Mouse (Mus musculus) stomach, adult 2 months (tissue): ENCODE results near the gene Pex12. TPM values are rescaled to one million over a fixed set of nuclear protein-coding genes. Genes with fewer than 3 reads are reported as not detected.

ENCODE experiments used
- polyA plus RNA-seq: library from polyadenylated mRNA; depleted of rRNA; stranded (reverse); fragments of >200 nt; gene quantifications from 2 replicates; pipeline ENCODE4 v1.2.3, GENCODE M21; 2012; rRNA removed

The Pex12 gene
- 3.3 and 3.9 TPM in 2 replicates for polyA plus RNA-seq

DNA sequence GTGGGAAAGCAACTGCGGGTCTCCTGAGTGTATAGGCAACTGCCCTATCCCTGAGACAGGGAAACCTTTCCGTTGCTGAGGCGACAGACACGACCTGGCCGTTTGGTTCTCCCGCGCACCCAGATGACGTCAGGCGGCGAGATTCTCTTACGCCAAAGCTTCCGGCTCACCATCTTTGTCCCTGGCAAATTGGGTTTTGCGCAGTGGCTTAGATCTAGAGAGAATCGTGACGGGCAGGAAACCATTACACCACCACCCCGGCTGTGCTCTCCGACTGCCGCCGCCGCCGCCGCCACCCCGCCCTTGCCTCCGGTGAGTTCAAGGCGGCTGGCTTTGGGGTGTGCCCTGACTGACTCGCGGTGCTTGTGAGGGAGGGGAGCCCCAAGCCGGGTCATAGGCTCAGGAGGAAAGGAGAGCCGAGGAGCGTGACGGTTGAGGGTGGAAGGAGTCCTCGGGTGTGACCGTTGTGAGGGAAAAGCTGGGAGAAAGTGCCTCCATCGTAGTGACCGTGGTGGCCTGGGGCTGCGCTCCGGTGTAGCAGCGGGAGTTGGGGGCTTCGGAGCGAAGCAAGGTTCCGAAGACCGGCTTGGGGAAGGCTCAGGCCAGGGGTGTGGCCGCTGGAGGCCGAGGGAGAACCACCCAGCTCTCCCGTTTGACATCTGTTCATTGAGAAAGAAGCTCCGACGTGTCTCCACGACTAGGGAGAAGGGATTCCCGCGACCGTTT is at the start of gene Pex12:
Gene Pex12 (minus strand): TSS at position 61 of the 726 bp plus-strand sequence.

DNA sequence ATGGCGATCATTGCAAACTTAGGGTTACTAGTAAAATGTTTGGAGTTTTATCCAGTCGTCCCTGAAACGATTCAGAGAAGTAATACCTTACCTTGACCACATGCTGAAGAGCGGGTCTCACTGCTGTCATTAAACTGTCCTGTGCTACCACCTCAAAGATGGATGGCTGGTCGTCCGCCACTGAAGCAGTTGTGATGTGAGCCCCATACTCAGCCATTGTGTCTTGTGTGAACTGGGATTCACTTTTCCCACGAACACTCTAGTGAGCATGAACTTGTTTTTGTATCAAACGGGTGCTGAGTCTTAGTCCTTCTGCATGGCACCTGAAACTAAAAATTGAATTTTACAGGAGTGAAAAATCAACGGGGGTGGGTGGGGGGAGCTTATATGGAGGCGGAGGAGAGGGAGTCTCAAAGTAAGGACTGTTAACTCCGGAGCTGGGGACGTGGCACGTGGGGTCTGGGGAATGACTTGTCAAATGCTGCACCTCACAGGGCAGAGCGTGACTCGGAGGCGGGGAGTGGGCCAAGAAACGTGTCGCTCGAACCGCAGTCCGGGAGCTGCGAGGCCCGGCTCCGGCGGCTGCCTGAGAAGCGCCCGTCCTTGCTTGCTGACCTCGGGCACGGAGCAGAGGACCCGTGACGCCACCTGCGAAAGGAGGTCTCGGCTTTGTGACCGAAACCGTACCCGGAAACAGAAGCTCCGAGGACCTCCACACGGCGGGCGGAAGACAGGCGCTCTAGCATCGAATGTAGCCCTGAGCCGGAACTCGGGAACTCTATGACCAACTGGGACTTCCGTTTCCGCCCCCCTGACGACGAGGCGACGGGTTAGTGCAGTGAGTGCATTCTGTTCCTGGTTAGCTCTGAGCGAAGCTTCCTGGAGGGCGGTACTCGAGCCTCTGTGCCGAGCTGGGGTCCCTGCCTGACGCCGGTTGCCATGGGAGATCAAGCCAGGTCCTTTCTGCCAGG is 3.9 kb downstream of the Pex12 start, which contains the start of gene Ap2b1:
Gene Ap2b1 (plus strand): TSS at position 800 of the 971 bp plus-strand sequence.

DNA sequence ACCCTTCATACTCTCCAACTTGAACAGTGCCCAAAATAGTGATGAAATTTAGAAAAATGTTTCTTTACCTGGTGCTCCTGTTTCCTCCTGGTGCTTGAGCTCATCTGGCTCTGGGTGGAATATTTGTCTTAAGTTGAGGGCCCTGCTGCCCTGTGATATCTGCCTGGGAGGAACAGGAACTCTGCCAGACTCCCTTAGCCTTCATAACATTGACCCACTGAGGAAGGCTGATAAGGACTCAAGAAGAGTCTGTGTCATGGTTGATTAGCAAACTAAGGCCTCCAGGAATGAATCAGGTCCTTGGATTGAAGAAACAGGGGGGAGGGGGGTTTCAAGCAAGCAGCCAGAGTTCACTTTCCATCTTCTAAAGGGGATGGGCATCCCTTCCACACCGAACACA is 15.8 kb downstream of the Pex12 start, which contains the start of gene Slfn14:
Gene Slfn14 (minus strand): TSS at position 161 of the 400 bp plus-strand sequence.

Other genes starting within 250 kb of the Pex12 start
- 0.73 and 1.1 TPM in 2 replicates for gene Slfn2, start 237.5 kb downstream of the Pex12 start, polyA plus RNA-seq
- gene Slfn1, start 185.7 kb downstream of the Pex12 start, polyA plus RNA-seq = 0.03 and 0.04 TPM in 2 replicates
- 0.11 and 0.29 TPM in 2 replicates for gene Slfn4, start 127.4 kb downstream of the Pex12 start, polyA plus RNA-seq
- gene Slfn3, start 111.3 kb downstream of the Pex12 start, polyA plus RNA-seq = not detected in 2 replicates
- not detected in 2 replicates for gene Slfn14, start 15.9 kb downstream of the Pex12 start, polyA plus RNA-seq
- 8.4 and 11.3 TPM in 2 replicates for gene Ap2b1, start 3.6 kb downstream of the Pex12 start, polyA plus RNA-seq
- 0.78 and 1.0 TPM in 2 replicates for gene Rasl10b, start 106.6 kb upstream of the Pex12 start, polyA plus RNA-seq
- gene Gas2l2, start 126.9 kb upstream of the Pex12 start, polyA plus RNA-seq = 0.13 TPM in 2 replicates
- 0.11 and 0.52 TPM in 2 replicates for gene 1700020L24Rik, start 135.1 kb upstream of the Pex12 start, polyA plus RNA-seq
- gene Mmp28, start 160.5 kb upstream of the Pex12 start, polyA plus RNA-seq = 18.1 and 24.2 TPM in 2 replicates
- gene Taf15, start 170.5 kb upstream of the Pex12 start, polyA plus RNA-seq = 0.61 and 1.8 TPM in 2 replicates
- gene Heatr9, start 219.6 kb upstream of the Pex12 start, polyA plus RNA-seq = not detected in 2 replicates
- gene Ccl5, start 227.9 kb upstream of the Pex12 start, polyA plus RNA-seq = 9.1 and 12.4 TPM in 2 replicates